Mouse (Mus musculus) E14TG2a.4 (cell line): ENCODE data around the gene Lgals3.

ENCODE experiments used
- CTCF ChIP-seq: conservative IDR thresholded peaks from 2 replicates; pipeline ENCODE4 v1.5.1; 2014; ENCODE audit warnings: low read length
- NANOG ChIP-seq: IDR thresholded peaks from 2 replicates; pipeline ENCODE4 v1.6.1; 2014; ENCODE audit warnings: borderline replicate concordance, low read length, mixed read lengths

GRCm38 (mm10) chr14:47327347-47327746 lies 40.2 kb upstream of the Lgals3 start:
- TF ChIP-seq NANOG = no peak
- no peak for TF ChIP-seq CTCF
